Mouse (Mus musculus): ENCODE measurements around the gene Colgalt1.
A peak's percentile ranks its signal among the peaks of the same experiment; 100 is the strongest.

Colgalt1 gene

GRCm38 (mm10) chr8:71591471-71592373 is 19.1 kb upstream of the Colgalt1 start, which contains the start of gene Pgls:
Pgls (plus strand) TSS chr8:71592176.
- DNase-seq (ENCODE audit: low spot score), result peak; percentile 99

- DNase-seq (ENCODE audit: low spot score), result peak; percentile 73
These were observed 18.2 kb upstream of the Colgalt1 start for GRCm38 (mm10) chr8:71592374-71593170.

- DNase-seq (ENCODE audit: low spot score), result no peak
These were observed 17.1 kb upstream of the Colgalt1 start for GRCm38 (mm10) chr8:71593556-71594323.

- DNase-seq (ENCODE audit: low spot score), result no peak
These were observed 16.5 kb upstream of the Colgalt1 start for GRCm38 (mm10) chr8:71594324-71594722.

- DNase-seq (ENCODE audit: low spot score), result peak; percentile 89
These were observed 14.9 kb upstream of the Colgalt1 start for GRCm38 (mm10) chr8:71595862-71596261.

GRCm38 (mm10) chr8:71596384-71596783 is 14.4 kb upstream of the Colgalt1 start:
- no peak for DNase-seq (ENCODE audit: low spot score)

- DNase-seq (ENCODE audit: low spot score), result no peak
These were observed 14.0 kb upstream of the Colgalt1 start for GRCm38 (mm10) chr8:71596798-71597197.

- no peak for DNase-seq (ENCODE audit: low spot score)
These were observed 13.3 kb upstream of the Colgalt1 start, which contains the start of gene Fam129c for GRCm38 (mm10) chr8:71597451-71597850. Fam129c (plus strand) TSS chr8:71597648.

- DNase-seq (ENCODE audit: low spot score), result no peak
These were observed 12.4 kb upstream of the Colgalt1 start for GRCm38 (mm10) chr8:71598375-71598774.

- DNase-seq (ENCODE audit: low spot score), result no peak
These were observed 12.0 kb upstream of the Colgalt1 start for GRCm38 (mm10) chr8:71598841-71599240.

- no peak for DNase-seq (ENCODE audit: low spot score)
These were observed 8.7 kb upstream of the Colgalt1 start for GRCm38 (mm10) chr8:71601939-71602665.

GRCm38 (mm10) chr8:71602666-71603334 is 8.0 kb upstream of the Colgalt1 start:
- DNase-seq (ENCODE audit: low spot score), result peak; percentile 78

GRCm38 (mm10) chr8:71604021-71604420 is 6.8 kb upstream of the Colgalt1 start:
- no peak for DNase-seq (ENCODE audit: low spot score)

- DNase-seq (ENCODE audit: low spot score), result no peak
These were observed 1.3 kb downstream of the Colgalt1 start for GRCm38 (mm10) chr8:71612141-71612540.

- DNase-seq (ENCODE audit: low spot score), result no peak
These were observed 2.6 kb downstream of the Colgalt1 start for GRCm38 (mm10) chr8:71613418-71613817.

- no peak for DNase-seq (ENCODE audit: low spot score)
These were observed 9.0 kb downstream of the Colgalt1 start for GRCm38 (mm10) chr8:71619786-71620185.

- no peak for DNase-seq (ENCODE audit: low spot score)
These were observed 14.3 kb downstream of the Colgalt1 start for GRCm38 (mm10) chr8:71625088-71625487.

GRCm38 (mm10) chr8:71626753-71627152 is 16.0 kb downstream of the Colgalt1 start:
- DNase-seq (ENCODE audit: low spot score), result no peak

GRCm38 (mm10) chr8:71627265-71628099 is 16.7 kb downstream of the Colgalt1 start:
- DNase-seq (ENCODE audit: low spot score), result no peak

All from embryo, embryonic 10 days (tissue).